Mouse (Mus musculus) ES-CJ7 (cell line): ENCODE data around the gene Cbx6.

Experiments
- DNase-seq: peaks from one replicate; pipeline ENCODE4 v3.0.0; 2011; ENCODE audit warnings: low read depth, low spot score

Cbx6 gene

GRCm38 (mm10) chr15:79834130-79834880 lies at the start of gene Cbx6, which contains the start of gene Npcd:
Gene Cbx6 (minus strand): TSS chr15:79834688.
Gene Npcd (minus strand): TSS chr15:79834237.
- peak; percentile 94 for DNase-seq

- peak; percentile 86 for DNase-seq
Measured at GRCm38 (mm10) chr15:79883352-79883822, 48.9 kb upstream of the Cbx6 start.

DNA sequence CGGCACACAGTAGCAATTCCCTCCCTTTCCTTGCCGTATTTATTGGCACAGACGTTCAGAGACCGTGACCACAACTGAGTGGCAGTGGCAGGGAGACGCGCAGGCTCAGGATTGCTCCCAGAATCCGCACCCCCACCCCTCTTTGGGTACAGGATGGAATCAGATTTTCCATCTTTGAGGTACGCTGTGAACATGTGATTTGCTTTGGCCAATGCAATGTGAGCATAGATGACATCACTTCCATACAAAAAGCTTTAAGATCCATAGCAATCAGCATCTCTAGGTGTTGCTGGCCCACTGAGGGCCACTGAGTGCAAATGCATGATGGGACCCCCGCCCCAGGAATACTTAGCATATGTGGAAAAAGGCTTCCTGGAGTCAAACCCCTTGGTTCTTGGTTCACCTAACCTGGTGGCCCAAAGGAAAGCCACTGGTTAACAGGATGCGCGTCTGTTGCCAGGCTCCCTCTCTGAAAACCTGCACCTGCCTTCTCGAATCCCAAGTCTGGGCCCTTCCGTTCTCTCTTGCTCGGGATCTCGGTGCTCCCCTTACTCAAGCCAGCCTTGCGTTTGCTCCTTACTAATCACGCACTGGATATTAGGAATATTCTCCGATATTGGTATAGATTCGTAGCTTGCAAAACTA lies 48.3 kb upstream of the Cbx6 start:
- DNase-seq = peak; percentile 72

GRCm38 (mm10) chr15:79880477-79880876 lies 46.0 kb upstream of the Cbx6 start:
- no peak for DNase-seq

DNA sequence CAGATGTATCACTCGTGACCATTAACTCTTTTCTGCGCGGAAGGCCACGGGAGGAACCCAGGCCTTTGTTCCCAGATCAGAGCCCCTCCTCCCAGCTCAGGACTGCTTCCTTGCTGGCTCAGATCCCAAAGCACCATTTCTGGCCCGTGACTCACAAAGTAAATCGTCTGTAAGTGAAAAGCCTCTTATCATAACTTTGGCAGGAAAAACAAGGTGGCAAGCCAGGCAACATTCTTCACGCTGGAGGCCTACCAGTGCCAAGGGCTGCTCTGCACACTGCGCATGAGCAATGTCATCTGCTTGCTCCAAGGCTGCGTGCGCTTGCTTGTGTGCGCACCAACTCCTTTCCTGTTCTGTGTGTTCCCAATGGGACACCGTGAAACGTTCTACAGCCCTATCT lies 44.8 kb upstream of the Cbx6 start:
- DNase-seq = peak; percentile 58

- DNase-seq = peak; percentile 89
Measured at GRCm38 (mm10) chr15:79878725-79879136, 44.2 kb upstream of the Cbx6 start.

- no peak for DNase-seq
Measured at GRCm38 (mm10) chr15:79875261-79875995, 40.9 kb upstream of the Cbx6 start.

DNA sequence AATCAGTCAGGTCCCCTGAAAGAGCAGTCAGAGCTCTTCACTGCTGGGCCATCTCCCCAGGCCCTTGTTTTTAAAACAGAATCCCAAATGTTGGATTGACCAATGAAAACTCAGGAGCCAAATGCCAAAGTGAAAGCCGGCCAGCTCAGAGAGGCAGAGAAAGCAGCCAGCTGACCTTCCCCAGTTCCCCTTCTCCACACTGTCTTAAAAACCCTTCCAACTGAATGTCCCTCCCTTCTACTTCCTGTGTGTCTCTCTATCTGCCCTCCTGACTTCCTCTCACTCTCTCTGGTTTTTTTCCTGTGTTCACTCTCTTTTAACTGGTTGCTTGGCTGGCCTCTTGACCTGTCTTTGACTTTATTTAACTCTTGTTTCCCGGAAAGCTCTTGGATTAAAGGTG lies 39.5 kb upstream of the Cbx6 start:
- peak; percentile 45 for DNase-seq

- DNase-seq = no peak
Measured at GRCm38 (mm10) chr15:79873545-79873944, 39.1 kb upstream of the Cbx6 start.

- DNase-seq = peak; percentile 49
Measured at GRCm38 (mm10) chr15:79867260-79868002, 32.9 kb upstream of the Cbx6 start.

GRCm38 (mm10) chr15:79859821-79860220 lies 25.3 kb upstream of the Cbx6 start:
- DNase-seq = no peak

GRCm38 (mm10) chr15:79858979-79859378 lies 24.5 kb upstream of the Cbx6 start:
- DNase-seq = no peak

GRCm38 (mm10) chr15:79850143-79850542 lies 15.7 kb upstream of the Cbx6 start:
- no peak for DNase-seq

- peak; percentile 92 for DNase-seq
Measured at GRCm38 (mm10) chr15:79847100-79847499, 12.6 kb upstream of the Cbx6 start.

DNA sequence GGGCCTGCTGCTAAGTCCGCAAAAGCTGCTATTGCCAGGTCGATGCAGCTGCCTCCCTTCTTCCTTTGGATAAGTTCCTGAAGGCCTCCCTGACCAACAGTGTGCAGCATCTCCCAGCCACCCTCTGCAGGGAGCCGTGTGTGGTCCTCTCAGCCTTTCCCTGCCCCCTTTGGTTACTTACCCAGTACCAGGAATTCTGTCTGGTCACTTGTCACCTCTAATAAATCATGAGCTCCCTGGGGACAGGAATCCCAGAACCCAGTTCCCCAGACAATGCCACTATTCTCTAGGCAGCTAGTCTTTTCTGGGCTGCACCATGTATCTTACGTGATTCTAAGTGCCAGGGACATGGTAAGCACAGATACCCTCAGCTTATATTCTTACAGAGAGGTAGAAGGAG lies 11.5 kb upstream of the Cbx6 start:
- no peak for DNase-seq

DNA sequence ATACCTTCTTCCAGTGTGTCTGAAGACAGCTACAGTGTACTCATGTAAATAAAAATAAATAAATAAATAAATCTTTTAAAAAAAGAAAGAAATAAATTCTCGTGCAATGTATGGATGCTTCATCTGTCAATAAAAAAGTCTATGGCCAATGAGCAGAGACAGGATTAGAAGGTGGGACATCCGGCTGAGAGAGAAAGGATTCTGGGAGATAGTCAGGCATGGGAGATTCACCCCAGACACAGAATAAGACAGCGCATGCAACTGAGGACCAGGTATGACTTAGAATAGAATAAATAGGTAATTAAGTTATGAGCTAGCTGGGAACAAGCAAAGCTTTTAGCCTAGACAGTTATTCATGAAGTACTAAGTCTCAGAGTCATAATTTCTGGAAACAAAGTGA lies 8.5 kb upstream of the Cbx6 start:
- DNase-seq = no peak

GRCm38 (mm10) chr15:79840281-79840680 lies 5.8 kb upstream of the Cbx6 start:
- DNase-seq = no peak

- no peak for DNase-seq
Measured at GRCm38 (mm10) chr15:79834881-79835260, 383 bp upstream of the Cbx6 start.

- peak; percentile 25 for DNase-seq
Measured at GRCm38 (mm10) chr15:79833251-79834050, 1.0 kb downstream of the Cbx6 start.

GRCm38 (mm10) chr15:79832064-79832900 lies 2.2 kb downstream of the Cbx6 start:
- DNase-seq = peak; percentile 85
